Mouse (Mus musculus) skeletal muscle tissue, adult 2 months (tissue): ENCODE measurements around the gene Dph7.

ENCODE experiments used
- DNase-seq: peaks from one replicate; pipeline ENCODE4 v3.0.0-alpha.2; 2012; ENCODE audit warnings: low read depth, low spot score

Gene Dph7

GRCm38 (mm10) chr2:24962304-24963000, at the start of gene Dph7:
Gene Dph7 (plus strand): TSS chr2:24962400.
- peak; percentile 55 for DNase-seq

- no peak for DNase-seq
Observed at GRCm38 (mm10) chr2:24912589-24912988, 49.6 kb upstream of the Dph7 start.

GRCm38 (mm10) chr2:24914762-24915161, 47.4 kb upstream of the Dph7 start:
- no peak for DNase-seq

- DNase-seq = peak; percentile 91
Observed at GRCm38 (mm10) chr2:24918930-24919838, 43.0 kb upstream of the Dph7 start, which contains the start of gene Ehmt1. Gene Ehmt1 (minus strand): TSS chr2:24919614.

- no peak for DNase-seq
Observed at GRCm38 (mm10) chr2:24919839-24920175, 42.4 kb upstream of the Dph7 start.

- DNase-seq = no peak
Observed at GRCm38 (mm10) chr2:24923561-24923960, 38.6 kb upstream of the Dph7 start.

GRCm38 (mm10) chr2:24925284-24925683, 36.9 kb upstream of the Dph7 start:
- DNase-seq = no peak

GRCm38 (mm10) chr2:24926345-24926964, 35.7 kb upstream of the Dph7 start:
- DNase-seq = no peak

- DNase-seq = no peak
Observed at GRCm38 (mm10) chr2:24926965-24927358, 35.2 kb upstream of the Dph7 start.

- DNase-seq = peak; percentile 91
Observed at GRCm38 (mm10) chr2:24927810-24928479, 34.3 kb upstream of the Dph7 start.

GRCm38 (mm10) chr2:24929119-24929518, 33.1 kb upstream of the Dph7 start:
- DNase-seq = no peak

GRCm38 (mm10) chr2:24929593-24929992, 32.6 kb upstream of the Dph7 start:
- no peak for DNase-seq

- DNase-seq = no peak
Observed at GRCm38 (mm10) chr2:24934441-24934963, 27.7 kb upstream of the Dph7 start.

- DNase-seq = peak; percentile 94
Observed at GRCm38 (mm10) chr2:24935057-24935796, 27.0 kb upstream of the Dph7 start, which contains the start of gene Arrdc1. Gene Arrdc1 (minus strand): TSS chr2:24935252.

GRCm38 (mm10) chr2:24942092-24942491, 20.1 kb upstream of the Dph7 start:
- DNase-seq = no peak

- DNase-seq = peak; percentile 26
Observed at GRCm38 (mm10) chr2:24944304-24944703, 17.9 kb upstream of the Dph7 start.

GRCm38 (mm10) chr2:24949421-24950188, 12.6 kb upstream of the Dph7 start, which contains the start of gene Zmynd19:
Gene Zmynd19 (plus strand): TSS chr2:24949792.
- DNase-seq = peak; percentile 93

- no peak for DNase-seq
Observed at GRCm38 (mm10) chr2:24950189-24950535, 12.0 kb upstream of the Dph7 start.

GRCm38 (mm10) chr2:24952537-24953055, 9.6 kb upstream of the Dph7 start:
- DNase-seq = no peak

GRCm38 (mm10) chr2:24960910-24961309, 1.3 kb upstream of the Dph7 start:
- no peak for DNase-seq
